Mouse (Mus musculus) frontal cortex, postnatal 10 days (tissue): ENCODE results near the gene Rbbp7.
"Not testable (repeated sequence)": the region's sequence is repeated elsewhere in the genome, so short reads cannot be mapped to it uniquely, and the experiment has no call there.

Source experiments
- DNase-seq, 2 experiments: peaks; one replicate each; pipeline ENCODE4 v3.0.0; 2022; ENCODE audit warnings: low spot score in 2 of 2, mixed read lengths in 1 of 2

The Rbbp7 gene

DNA sequence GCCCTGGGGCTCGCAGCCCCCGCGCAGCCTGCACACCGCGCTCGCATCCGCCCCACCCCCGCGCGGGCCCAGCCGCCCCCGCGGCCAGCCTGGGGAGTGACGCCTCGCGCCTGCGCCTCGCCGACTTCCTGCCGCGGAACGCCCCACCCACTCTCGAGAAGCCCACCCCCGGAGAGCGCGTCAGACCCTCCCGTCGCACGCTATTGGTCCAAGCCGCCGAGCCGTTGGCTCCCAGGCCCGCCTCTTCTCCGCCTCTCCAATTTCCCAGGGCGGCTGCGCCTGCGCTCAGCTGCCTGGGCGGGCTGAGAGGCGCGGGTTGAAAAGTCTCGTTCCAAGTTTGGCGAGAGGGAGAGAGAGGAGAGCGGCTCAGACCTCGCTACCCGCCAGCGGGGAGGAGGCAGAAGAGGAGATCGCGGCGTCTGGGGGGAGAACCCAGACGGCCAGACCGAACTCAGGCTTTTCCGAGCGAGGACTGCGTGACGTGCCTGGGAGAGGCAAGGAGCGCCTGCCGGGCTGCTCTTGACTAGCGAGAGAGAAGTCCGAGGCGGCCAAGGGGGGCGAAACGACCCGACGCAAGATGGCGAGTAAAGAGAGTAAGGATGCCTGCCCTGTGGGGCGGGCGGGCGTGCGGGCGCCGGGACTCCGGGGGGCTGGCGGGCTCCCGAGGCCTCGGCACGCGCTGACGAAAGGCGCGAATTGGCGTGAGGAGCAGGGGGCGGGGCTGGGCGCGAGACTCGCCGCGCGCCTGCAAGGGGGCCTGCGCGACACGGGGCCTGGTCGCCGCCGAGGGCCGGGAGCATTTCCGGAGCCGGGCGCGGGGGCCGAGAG lies at the start of gene Rbbp7:
Gene Rbbp7, plus strand, starts transcription at position 288 of the 828 bp plus-strand sequence.
- peak; percentile 88 to 89 for DNase-seq

DNA sequence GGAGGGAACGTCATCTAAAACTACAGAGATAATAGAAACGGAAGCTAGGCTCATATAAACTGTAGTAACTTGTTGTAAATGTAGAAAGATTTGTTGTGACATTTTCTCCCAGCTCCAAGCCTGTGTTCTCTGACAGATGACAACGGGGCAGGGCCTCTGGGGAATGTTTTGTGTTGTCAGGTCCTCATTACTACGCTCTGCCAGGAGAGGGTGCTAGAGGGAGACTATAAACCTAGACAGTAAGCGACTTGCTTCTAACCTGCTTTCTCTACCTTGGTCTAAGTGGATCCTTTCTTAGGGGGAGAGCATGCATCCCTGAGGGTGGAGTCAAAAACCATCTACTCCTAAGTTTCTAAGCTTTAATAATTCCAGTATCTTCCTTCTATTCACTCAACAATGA lies 42.4 kb upstream of the Rbbp7 start:
- DNase-seq: no peak

DNA sequence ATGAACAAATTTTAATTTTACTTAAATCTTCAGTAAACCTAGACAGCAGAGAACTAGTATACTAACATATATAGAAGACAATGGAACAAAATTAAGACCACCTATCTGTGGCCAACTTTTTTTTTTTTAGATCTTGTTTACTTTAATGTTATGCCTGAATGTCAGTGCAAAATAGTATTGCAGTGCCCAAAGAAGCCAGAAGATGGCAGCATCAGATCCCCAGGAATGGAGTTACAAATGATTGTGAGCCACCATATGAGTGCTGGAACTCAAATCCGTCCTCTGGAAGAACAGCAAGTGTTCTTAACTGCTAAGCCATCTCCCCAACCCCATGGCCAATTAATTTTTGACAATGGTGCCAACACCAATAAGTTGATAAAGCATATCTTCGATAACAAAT lies 40.6 kb upstream of the Rbbp7 start:
- no peak for DNase-seq

DNA sequence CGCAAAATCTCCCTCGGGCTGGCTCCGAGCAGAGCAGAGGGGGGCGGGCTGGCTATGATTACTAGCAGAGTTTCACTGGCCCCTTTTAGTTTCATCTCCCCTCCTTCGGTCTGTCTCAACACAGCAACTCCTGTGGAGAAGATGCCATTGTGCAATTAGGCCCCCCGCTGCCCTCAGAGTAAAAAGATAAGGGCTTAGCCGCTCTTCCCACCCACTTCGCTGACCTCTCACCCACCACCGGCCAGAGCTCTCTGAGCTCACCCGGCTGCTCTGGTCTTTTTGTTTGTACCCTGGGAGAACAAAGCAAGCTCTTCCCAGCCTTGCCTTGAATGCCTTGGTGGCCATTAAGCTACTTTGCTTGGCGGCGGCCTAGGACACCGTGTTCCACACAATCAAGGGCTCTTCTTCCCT lies 32.8 kb upstream of the Rbbp7 start:
- no peak for DNase-seq

DNA sequence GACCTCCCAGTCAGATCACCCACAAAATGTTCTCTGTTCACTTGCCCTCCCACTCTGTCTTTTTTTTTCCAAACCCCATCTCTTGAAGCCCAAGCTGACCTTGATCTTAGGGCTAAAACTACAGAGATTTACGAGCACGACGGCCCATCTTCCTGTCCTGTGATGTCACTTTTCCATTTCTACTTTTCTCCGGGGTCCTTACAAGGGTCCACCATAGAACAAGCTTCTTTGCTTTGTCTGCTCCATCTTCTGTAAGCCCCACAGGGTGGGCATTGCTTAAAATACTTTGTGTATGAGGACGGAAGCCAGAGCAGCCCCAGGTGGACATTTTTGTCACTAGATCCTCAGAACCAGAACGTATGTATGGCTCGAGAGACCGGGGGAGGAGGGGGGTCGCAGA lies 32.4 kb upstream of the Rbbp7 start:
- DNase-seq: no peak

DNA sequence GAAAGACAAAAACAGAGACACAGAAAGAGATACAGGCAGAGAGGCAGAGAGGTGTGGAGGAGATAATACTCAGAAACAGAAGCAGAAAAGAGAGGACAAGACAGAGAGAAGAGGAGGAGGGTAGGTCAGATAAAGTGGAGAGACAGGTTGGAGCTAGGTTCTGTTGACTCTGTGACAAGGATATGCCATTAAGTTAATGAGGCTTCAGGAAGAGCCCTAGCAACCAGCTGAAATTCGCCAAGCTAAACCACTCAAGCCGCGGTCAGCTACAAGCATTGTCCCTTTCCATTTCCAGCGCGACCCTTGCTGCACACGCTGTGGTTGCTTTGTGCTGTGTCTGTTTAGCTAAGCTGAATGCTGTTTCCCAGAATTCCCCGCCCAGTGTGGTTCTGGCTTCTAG lies 32.0 kb upstream of the Rbbp7 start:
- no peak for DNase-seq

DNA sequence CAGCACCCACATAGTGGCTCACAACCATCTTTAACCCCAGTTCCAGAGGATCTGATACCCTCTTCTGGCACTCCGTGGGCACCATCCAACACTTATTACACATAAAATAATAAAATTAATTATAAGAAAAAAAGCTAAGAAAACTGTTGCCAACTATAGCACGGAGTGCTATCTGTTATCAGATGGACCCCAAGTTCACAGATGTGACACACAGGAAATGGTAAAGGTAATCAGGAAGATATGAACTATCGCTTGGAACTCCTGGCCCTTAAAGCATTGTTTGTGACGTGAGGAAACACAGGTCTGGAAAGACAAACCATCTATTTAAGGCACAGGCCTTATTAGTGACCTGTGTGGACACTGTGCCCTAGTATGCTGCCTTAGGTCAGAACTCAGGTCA lies 30.2 kb upstream of the Rbbp7 start:
- DNase-seq: no peak

DNA sequence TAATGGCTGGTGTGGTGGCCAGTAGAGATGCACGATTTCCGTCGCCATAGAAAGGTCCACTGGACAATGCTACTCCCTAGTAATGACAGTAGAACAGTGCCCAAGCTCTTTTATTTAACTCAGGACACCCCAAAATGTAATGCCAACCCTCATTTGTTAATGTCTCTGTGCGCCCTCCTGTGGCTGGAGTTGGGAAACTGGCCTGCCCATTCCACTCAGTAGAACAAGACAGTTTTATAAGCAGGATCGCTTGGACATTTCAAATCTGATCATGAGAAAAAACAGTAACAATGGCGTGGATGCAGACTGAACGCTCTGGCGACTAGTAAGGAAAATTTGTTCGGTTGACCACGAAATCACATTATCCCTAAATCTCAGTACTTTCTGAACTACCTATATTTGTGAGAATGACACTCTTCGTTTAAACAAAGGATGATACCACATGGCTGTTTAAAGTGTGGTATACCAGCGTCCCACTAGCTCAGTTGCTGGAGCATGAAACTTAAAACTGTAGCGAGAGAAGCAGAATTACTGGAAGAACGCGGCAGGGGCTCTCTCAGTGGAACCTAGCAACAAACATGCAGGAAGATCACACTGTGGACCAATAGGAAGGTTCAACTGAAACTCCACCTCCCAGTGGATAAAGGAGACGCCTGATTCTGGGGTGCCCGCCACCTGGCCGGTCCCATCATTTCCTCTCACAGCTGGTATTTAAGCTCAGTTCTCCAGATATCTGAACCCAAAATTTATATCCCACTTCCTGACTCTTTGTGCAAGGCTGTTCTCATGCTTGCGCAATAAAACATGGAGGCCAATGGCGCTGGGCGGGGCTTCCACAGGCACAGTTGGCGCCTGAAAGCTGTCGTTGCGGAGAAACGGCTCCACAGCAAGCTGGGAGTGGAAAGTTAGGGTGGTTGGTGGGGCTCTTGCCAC lies 24.9 kb upstream of the Rbbp7 start:
- DNase-seq: peak; percentile 17 to 52

DNA sequence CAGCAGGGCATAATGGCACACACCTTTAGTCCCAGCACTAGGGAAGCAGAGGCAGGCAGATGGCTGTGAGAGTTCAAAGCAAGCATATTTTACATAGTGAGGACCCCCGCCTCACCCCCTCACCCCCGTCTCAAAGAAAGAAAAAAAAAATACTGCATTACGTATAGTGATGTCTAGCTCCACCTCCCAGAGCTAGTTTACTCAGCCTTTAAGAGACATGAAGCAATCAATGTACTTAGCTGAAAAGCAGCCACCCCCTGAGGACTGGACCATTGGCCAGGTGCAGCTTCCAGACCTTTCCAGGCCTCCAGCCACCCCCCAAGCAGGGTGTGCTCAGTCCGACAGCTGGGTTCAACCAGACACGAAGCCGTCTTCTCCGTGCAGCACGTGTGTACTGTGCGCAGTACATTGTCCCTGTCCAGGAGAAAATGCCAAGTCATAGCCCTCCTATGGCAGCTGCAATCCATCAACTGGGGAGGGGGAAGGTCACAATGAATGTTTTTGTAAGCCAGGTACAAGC lies 24.0 kb upstream of the Rbbp7 start:
- peak in 1 of 2 experiments; percentile 8 for DNase-seq

DNA sequence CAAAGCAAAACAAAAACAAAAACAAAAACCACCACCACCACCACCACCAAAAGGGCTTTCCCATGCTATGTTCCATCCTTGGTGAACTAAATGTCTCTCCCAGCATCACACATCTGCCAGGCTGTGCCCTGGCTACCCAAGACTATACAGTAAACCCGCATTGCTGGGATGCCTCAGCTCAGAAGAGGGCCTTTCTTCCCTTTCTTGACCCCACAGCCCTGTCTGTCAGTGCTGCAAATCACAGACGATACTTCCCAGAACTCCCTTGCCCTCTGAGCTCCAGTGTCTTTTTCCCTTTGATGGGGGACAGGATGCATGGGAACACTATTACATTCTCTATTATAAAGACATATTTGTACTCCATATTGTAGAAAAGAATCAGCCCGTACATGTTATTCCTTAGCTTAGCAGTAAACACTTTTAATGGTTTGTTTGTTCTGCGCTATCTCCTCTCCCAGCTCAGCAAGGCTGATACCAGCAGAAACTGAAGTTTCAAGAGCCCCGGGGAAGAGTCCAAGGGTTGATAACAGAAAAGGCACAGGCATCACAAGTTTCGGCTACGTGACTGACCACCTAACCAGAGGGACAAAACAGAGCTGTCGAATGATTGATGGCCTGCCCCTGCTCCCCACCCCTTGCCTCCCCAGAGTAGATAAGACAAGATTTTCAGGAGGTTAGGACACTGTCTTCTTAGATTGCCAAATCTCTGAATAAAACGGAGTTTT lies 11.3 kb upstream of the Rbbp7 start:
- DNase-seq: no peak

DNA sequence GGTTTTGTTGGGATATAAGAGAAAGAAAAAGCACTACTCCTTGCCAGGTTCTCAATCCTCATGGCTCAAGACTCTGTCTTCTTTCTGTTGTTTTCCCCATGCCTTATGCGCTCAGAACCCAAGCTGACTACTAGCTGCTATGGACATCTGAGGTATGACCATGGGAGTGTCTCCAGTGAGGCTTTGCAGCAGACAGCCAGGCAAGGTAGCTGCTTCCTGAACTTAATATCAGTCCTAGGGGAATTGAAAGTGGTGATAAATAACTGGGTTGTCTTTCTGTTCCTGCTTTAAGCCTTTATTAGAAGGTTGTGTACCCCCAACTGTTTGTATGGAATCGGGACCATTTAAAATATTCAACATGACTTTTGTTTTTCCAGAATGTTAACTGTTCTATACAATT lies 7.8 kb upstream of the Rbbp7 start:
- no peak for DNase-seq

DNA sequence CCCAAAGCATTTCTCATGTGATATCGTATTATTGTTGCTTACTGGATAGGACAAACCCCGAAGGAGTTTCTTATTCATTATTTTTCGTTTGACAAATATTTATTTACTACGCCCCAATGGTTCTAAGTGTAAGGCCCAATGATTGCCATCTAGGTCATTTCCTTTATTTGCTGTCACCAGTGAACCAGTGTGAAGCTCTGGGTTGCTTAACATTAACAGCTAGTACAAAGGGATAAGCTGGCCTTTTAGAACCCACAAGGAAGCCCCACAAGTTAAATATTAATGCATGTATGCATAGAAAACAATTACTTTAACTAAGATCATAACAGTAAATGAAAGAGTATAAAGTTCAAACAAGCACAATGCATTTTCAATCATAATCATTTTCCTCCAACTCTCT lies 5.9 kb upstream of the Rbbp7 start:
- DNase-seq: no peak

DNA sequence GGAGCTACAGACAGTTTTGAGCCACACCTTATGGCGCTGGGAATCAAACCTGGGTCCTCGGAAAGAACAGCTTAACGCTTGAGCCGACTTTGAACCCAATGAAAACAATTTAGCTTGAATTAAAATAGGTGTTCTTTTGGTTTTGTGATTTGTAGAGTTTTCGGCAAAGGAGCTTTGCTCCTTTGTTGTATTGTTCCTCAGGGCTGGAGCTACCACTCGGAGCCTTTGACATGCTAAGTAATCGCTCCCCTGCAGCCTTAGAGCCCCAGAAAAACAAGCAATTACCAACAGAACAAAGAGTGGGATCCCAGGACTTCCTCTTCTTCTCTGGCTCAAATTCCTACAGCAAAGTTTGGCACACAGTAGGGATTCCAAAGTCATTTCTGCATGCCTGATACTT lies 4.1 kb upstream of the Rbbp7 start:
- no peak for DNase-seq

DNA sequence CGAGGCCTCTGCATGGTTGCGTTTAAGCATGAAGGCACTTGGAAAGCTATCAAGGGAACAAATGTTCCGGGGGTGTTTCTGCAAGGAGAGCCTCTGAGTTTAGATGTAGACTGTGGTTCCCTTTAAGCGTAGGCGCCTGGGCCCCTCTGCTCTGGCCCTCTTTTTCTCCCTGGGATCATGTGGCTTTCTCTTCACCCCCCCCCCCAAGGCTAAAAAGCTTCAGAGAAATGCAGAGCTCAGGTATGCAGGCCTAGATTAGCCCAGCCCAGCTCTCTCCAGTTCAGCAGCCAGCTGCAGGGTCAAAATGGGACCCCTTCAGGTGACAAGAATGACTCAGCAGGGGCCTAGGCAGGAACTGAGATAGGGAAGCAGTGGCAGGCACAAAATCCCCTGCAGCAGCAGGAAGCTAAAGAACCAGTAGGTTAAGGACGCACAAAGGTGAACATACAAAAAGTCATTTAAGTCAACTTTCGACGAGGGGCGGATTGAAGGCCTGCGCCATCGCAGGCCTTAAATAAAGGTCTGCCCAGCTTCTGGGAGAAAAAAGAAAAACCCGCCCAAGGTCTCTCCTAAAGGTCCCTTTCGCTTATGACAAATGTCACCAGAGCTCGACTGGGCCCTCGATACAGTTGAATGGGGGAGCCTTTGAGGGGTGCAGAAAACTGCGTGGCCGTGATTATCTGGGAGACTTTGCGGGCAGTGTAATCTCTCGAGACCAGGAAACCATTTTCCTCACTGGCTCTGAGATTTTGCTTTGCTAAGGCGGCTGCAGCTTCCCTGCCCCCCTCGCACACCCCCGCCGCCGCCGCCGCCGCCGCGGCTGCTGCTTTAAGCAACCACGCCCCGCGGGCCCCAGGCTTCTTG lies 719 bp upstream of the Rbbp7 start:
- DNase-seq: peak; percentile 25 to 31

DNA sequence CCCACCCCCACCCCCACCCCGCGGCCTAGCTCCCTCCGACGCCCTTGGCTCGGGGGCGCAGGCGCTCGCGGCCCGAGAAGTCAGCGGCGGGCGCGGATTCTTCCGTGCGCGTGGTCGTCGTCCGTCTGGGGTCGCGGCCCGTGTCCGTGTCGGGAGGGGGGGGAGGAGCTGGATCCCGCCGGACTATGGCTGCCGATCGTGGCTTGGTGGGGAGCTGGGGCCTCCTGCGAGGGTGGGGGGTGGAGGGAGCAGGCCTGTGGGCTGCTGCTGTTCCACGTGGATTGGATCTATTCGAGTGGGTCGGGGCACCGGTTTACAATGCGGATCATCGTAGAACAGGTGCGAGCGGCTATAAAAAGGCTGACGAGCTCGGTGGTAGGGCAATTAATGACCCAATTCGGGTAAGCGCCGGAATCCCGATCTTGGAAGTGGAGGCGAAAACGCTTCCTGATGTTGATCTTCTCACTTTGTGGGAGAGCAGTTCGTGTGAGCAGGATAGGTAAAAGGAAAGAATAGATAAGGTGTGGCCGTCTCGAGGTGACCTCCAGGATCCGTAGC lies 835 bp downstream of the Rbbp7 start:
- DNase-seq: peak; percentile 13 to 21

DNA sequence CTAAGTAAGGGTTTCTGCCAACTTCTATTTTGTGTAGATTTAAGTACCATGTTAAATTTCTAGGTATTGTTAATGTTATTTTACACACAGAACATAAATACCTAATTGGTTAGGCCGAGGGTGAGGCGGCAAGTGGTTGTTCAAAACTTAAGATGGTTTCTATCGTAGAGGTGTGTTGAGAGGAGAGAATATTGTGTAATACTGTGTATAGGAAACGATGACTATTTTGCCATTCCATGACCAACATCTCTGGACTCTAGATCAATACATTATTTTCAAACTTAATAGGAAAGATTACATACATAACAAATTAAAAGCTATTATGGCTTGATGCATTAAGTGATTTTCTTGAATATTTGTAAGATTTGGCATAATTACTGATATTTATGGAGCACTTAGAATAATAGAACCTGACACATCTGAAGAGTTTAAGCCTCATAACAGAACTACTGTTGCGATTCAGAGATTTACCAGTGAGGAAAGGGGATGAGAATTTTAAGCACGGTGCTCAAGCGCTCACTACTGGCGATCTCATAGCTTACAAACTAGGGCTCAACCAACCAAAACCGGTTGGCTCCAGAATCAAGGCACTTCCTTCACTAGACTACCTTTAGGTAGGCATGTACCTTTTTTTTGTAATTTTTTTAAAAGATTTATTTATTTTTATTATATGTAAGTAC lies 1.7 kb downstream of the Rbbp7 start:
- no peak for DNase-seq

DNA sequence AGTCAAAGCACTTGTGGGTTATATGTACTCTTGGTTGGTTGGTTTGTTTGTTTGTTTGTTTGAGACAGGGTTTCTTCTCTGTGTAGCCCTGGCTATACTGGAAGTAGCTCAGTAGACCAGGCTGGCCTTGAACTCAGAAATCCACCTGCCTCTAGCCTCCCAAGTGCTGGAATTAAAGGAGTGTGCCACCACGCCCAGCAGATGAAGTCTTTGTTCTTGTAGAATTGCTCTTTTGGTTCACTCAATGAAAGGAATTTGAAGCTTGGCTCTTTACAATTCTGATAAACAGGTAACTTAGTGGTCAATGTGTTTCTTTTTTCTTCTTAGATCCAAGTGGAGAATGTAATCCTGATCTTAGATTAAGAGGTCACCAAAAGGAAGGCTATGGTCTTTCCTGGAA lies 10.5 kb downstream of the Rbbp7 start:
- DNase-seq: no peak

DNA sequence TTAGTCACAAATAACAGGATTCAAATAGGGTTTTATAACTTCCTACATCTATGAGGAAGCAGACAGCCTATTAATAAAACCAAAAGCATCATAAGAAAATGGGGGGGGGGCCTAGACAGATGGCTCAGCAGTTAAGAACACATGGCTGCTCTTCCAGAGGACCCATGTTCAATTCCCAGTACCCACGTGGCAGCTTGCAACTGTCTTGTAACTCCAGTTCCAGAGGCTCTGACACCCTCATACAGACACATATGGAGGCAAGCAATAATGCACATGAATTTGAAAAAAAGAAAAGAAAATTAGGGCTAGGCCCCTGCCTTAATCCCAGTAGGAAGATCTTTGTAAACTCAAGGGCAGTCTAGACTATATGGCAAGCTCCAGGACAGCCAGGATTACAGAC lies 28.2 kb downstream of the Rbbp7 start:
- no peak for DNase-seq

DNA sequence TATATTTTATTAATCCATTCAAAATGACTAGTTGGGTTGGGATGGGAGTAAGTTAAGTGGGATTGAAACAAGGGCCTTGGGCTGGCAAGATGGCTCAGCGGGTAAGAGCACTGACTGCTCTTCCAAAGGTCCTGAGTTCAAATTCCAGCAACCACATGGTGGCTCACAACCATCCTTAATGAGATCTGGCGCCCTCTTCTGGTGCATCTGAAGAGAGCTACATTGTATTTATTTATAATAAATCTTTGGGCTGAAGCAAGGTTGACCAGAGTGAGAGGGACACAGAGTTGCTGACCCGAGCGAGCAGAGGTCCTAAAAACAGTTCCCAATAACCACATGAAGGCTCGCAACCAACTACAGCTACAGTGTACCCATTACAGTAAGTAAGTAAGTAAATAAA lies 31.2 kb downstream of the Rbbp7 start:
- not testable (repeated sequence) for DNase-seq

DNA sequence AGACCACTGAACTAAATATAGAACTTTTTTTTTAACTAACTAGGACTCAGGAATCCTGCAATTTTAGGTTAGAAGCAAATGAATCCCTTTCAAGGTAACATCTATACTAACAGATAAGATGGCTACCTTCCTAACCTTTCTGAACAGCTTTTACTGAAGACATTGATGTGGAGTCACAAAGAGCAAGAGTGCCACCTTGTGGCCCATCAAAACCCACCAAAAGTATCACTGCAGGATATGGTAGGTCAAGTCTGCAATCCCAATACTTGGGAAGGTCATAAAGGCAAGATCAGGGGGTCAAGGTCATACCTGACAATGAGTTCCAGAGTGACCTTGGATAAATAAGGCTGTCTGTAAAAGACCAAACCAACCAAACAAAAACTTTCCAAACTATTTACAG lies 40.2 kb downstream of the Rbbp7 start:
- DNase-seq: peak in 1 of 2 experiments; percentile 12
